Mouse (Mus musculus) heart, embryonic 14.5 days (tissue): ENCODE data around the gene Prdm2. TPM values are rescaled to one million over a fixed set of nuclear protein-coding genes. Genes with fewer than 3 reads are reported as not detected.

Experiments used
- ATAC-seq: fragments of 200-750 bp; cut with Nextera tagmentation; 2 replicates; pipeline ENCODE4 v1.8.0; 2017; ENCODE audit warnings: low read depth, moderate TSS enrichment; ENCODE audit not compliant: insufficient number of reproducible peaks, insufficient read depth, low FRiP score
- H3K27ac ChIP-seq, 2 experiments: fragments of 200-500 bp in 1 of 2; fragments of 300-500 bp in 1 of 2; sonication (generic) in 1 of 2; replicated peaks in 1 of 2; 2 replicates each; pipeline ENCODE4 v1.5.1; 2012 to 2014; ENCODE audit warnings: low read depth in 2 of 2, low read length in 2 of 2, control low read depth in 1 of 2, mild to moderate bottlenecking in 1 of 2, mixed read lengths in 1 of 2; ENCODE audit not compliant: control insufficient read depth in 1 of 2, insufficient read depth in 1 of 2
- H3K27me3 ChIP-seq: fragments of 300-500 bp; sonication (generic); 2 replicates; pipeline ENCODE4 v1.6.1; 2014; ENCODE audit warnings: mild to moderate bottlenecking, low read length, control low read depth; ENCODE audit not compliant: control insufficient read depth, insufficient read depth
- H3K36me3 ChIP-seq: fragments of 300-500 bp; sonication (generic); 2 replicates; pipeline ENCODE4 v1.6.1; 2014; ENCODE audit warnings: mild to moderate bottlenecking, control low read depth, low read length, mixed read lengths; ENCODE audit not compliant: control insufficient read depth, insufficient read depth
- H3K4me1 ChIP-seq, 2 experiments: fragments of 200-500 bp in 1 of 2; fragments of 300-500 bp in 1 of 2; sonication (generic) in 1 of 2; 2 replicates each; pipeline ENCODE4 v1.6.1; 2012 to 2014; ENCODE audit warnings: low read length in 2 of 2, control low read depth in 1 of 2, mixed read lengths in 1 of 2; ENCODE audit not compliant: control insufficient read depth in 2 of 2, insufficient read depth in 2 of 2
- H3K4me2 ChIP-seq: fragments of 300-500 bp; sonication (generic); 2 replicates; pipeline ENCODE4 v1.6.1; 2014; ENCODE audit warnings: mild to moderate bottlenecking, low read length
- H3K4me3 ChIP-seq, 2 experiments: fragments of 200-500 bp in 1 of 2; fragments of 300-500 bp in 1 of 2; sonication (generic) in 1 of 2; 2 replicates each; pipeline ENCODE4 v1.5.1; 2012 to 2014; ENCODE audit warnings: low read length in 2 of 2, mild to moderate bottlenecking in 2 of 2, control low read depth in 1 of 2, low read depth in 1 of 2, moderate library complexity in 1 of 2; ENCODE audit not compliant: control insufficient read depth in 1 of 2, insufficient read depth in 1 of 2
- H3K9ac ChIP-seq: fragments of 300-500 bp; sonication (generic); 2 replicates; pipeline ENCODE4 v1.6.1; 2014; ENCODE audit warnings: mild to moderate bottlenecking, low read length
- H3K9me3 ChIP-seq: fragments of 300-500 bp; sonication (generic); 2 replicates; pipeline ENCODE4 v1.6.1; 2016; ENCODE audit warnings: low read length, control low read depth; ENCODE audit not compliant: control insufficient read depth
- WGBS: fragments of 180-500 bp; shearing (Covaris S2); extraction: QIAGEN DNeasy Blood & Tissue Kit; methylation state at CpG from one replicate; pipeline ENCODE4 v1.1.7; 2014; 5-methylcytosine and 5-hydroxymethylcytosine counted together
- polyA plus RNA-seq: library from polyadenylated mRNA; unstranded; fragments of >200 nt; fragmentation: Nextera tagmentation; extraction: Ambion mirVana; gene quantifications from 2 replicates; pipeline ENCODE4 v1.2.1, GENCODE M21; 2014

Gene Prdm2
- polyA plus RNA-seq, 1 experiment from 2014 or later = 8.7 TPM

- no peak overlapping the region for H3K9ac ChIP-seq
- no peak overlapping the region for H3K27ac ChIP-seq
- WGBS = 84% methylated on average over 8 of the region's 8 CpGs
- no peaks in the 10 kb centered on the region for H3K9me3 ChIP-seq
- H3K27me3 ChIP-seq = no peaks in the 10 kb centered on the region
- H3K36me3 ChIP-seq = peaks cover 5% of the 10 kb centered on the region; the same call in 1 of the 2 replicates
- no peak overlapping the region for H3K4me3 ChIP-seq
- peaks cover 13 to 29% of the 10 kb centered on the region in 2 experiments for H3K4me1 ChIP-seq
- no peak for ATAC-seq
- no peak overlapping the region for H3K4me2 ChIP-seq
These were observed 92.8 kb downstream of the Prdm2 start for GRCm38 (mm10) chr4:143120008-143120407.

- Histone ChIP-seq H3K27ac (no peak overlapping the region), H3K4me2 (no peak overlapping the region), H3K9ac (no peak overlapping the region), H3K4me3 (no peak overlapping the region), H3K27me3 (no peaks in the 10 kb centered on the region), H3K9me3 (no peaks in the 10 kb centered on the region), H3K36me3 (peaks cover 5% of the 10 kb centered on the region; the same call in 1 of the 2 replicates), H3K4me1 (peaks cover 11 to 27% of the 10 kb centered on the region in 2 experiments)
- WGBS = 55% methylated on average over 4 of the region's 4 CpGs
- no peak for ATAC-seq
These were observed 94.0 kb downstream of the Prdm2 start for GRCm38 (mm10) chr4:143118843-143119242.

DNA sequence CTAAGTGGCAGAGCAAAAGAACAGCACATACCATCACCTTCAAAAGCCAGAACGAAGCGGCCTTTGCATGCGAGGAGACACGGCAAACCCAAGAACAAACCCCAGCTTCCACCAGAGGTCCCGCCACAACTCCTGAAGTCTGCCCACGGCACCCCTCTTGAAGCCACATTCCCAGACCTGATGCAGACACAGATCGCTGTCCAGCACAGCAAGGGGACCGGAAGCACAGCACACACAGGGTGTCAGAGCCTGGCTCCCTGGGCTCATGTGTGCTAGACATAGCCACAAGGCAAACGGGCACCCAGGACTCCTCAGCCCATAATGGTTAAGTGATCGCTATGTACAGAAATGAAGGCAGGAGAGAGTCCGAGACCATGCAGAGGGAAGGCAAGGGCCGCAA is 96.9 kb downstream of the Prdm2 start:
- Histone ChIP-seq H3K9me3 (no peaks in the 10 kb centered on the region), H3K4me3 (no peak overlapping the region), H3K4me2 (no peak overlapping the region), H3K9ac (no peak overlapping the region), H3K27ac (no peak overlapping the region), H3K27me3 (no peaks in the 10 kb centered on the region), H3K4me1 (peaks cover 0 to 12% of the 10 kb centered on the region in 2 experiments; a peak in 3 of 4 replicates), H3K36me3 (peaks cover 10% of the 10 kb centered on the region)
- WGBS = 65% methylated on average over 12 of the region's 12 CpGs
- ATAC-seq = no peak

- Histone ChIP-seq H3K9me3 (no peaks in the 10 kb centered on the region), H3K4me3 (no peak overlapping the region), H3K27me3 (no peaks in the 10 kb centered on the region), H3K4me2 (no peak overlapping the region), H3K36me3 (peaks cover 24% of the 10 kb centered on the region), H3K4me1 (peaks cover 0 to 5% of the 10 kb centered on the region in 2 experiments; a peak in 3 of 4 replicates), H3K9ac (no peak overlapping the region), H3K27ac (no peak overlapping the region)
- no peak for ATAC-seq
- WGBS = 74% methylated on average over 21 of the region's 21 CpGs
These were observed 98.4 kb downstream of the Prdm2 start for GRCm38 (mm10) chr4:143114232-143114979.

GRCm38 (mm10) chr4:143112985-143113384 is 99.8 kb downstream of the Prdm2 start:
- H3K9ac ChIP-seq = no peak overlapping the region
- H3K36me3 ChIP-seq = peaks cover 39% of the 10 kb centered on the region
- WGBS = 46% methylated on average over 6 of the region's 6 CpGs
- H3K27me3 ChIP-seq = no peaks in the 10 kb centered on the region
- ATAC-seq = no peak
- no peaks in the 10 kb centered on the region; a peak in 1 of 4 replicates for H3K4me1 ChIP-seq
- H3K27ac ChIP-seq = no peak overlapping the region
- H3K9me3 ChIP-seq = no peaks in the 10 kb centered on the region
- H3K4me2 ChIP-seq = no peak overlapping the region
- no peak overlapping the region for H3K4me3 ChIP-seq

DNA sequence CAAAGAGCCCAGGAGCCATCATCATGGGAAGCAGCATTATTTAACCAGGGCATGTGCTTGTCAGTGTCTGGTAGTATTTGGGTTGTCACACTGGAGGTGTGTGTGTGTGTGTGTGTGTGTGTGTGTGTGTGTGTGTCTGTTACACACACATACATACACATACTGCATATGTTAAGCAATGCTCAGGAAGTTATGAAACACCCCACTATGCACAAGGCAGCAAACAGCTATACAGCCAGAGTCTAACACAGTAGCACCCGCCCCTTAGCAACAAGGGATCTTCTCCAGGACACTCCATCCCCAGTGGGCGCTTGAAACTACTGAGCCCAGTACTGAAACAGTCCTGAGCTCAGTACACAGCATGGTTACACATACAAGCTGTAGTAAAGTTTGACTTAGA is 100.4 kb downstream of the Prdm2 start:
- Histone ChIP-seq H3K36me3 (peaks cover 43% of the 10 kb centered on the region), H3K9me3 (no peaks in the 10 kb centered on the region), H3K4me2 (no peak overlapping the region), H3K27me3 (no peaks in the 10 kb centered on the region), H3K4me3 (no peak overlapping the region), H3K9ac (no peak overlapping the region), H3K4me1 (no peaks in the 10 kb centered on the region; a peak in 1 of 4 replicates), H3K27ac (no peak overlapping the region)
- ATAC-seq = no peak
- WGBS = 85% methylated on average over 2 of the region's 2 CpGs

DNA sequence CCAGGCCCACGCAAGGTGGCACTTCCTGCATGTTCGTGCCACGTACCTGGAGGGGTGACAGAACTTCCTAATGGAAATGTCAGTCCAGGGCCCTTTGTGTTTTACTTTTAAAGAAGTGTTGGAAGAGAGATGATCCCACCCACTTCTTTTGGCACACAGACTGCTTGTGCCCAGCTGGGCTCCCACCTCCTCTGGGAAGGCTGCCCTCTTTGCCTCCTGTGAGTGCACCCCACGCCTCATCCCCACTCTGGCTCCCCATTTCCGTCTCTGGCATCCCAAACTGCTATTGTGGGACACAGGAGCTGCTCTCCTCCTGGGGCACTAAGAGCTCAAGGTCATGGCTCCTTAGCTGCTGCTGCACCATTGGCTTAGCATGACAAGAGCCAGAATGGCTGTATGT is 100.9 kb downstream of the Prdm2 start:
- ATAC-seq = no peak

More for the DNA sequence above, 100.9 kb downstream of the Prdm2 start:
- Histone ChIP-seq H3K4me3 (no peak overlapping the region), H3K27ac (no peak overlapping the region), H3K4me1 (no peaks in the 10 kb centered on the region; a peak in 1 of 4 replicates), H3K36me3 (peaks cover 43% of the 10 kb centered on the region), H3K27me3 (no peaks in the 10 kb centered on the region), H3K4me2 (no peak overlapping the region), H3K9ac (no peak overlapping the region), H3K9me3 (no peaks in the 10 kb centered on the region)
- 92% methylated on average over 5 of the region's 5 CpGs for WGBS
